Mouse (Mus musculus): ENCODE results near the gene Add1. TPM values are rescaled to one million over a fixed set of nuclear protein-coding genes. Genes with fewer than 3 reads are reported as not detected.

The Add1 gene
- total RNA-seq, 2 experiments from 2014 or later = 174 to 180 TPM

- DNase-seq (ENCODE audit: low spot score in 2 of 2) = no peak
These were observed 88.4 kb downstream of the Add1 start for GRCm38 (mm10) chr5:34661909-34662308.

- DNase-seq (ENCODE audit: low spot score in 2 of 2) = no peak
These were observed 89.8 kb downstream of the Add1 start for GRCm38 (mm10) chr5:34663231-34663630.

- no peak for DNase-seq (ENCODE audit: low spot score in 2 of 2)
These were observed 96.0 kb downstream of the Add1 start for GRCm38 (mm10) chr5:34669493-34669892.

- DNase-seq (ENCODE audit: low spot score in 2 of 2) = no peak
These were observed 96.8 kb downstream of the Add1 start for GRCm38 (mm10) chr5:34670280-34670679.

Small RNAs within 50 kb of the gene (microRNA-seq; reads per million reads assigned to microRNA genes)
- not detected for gene Mir7036b

Other genes with a start within 250 kb of the Add1 start
- 10 to 100 TPM; 63.2 to 66.1 TPM for gene Rnf4, start 237.4 kb upstream of the Add1 start, total RNA-seq (2021)
- gene Fam193a, start 203.7 kb upstream of the Add1 start, total RNA-seq (2021) = 10 to 100 TPM; 35.8 to 41.1 TPM
- 10 to 100 TPM in 1 of 2 experiments, 1 to 10 TPM in 1; 9.8 to 10.1 TPM for gene Tnip2, start 59.7 kb upstream of the Add1 start, total RNA-seq (2021)
- gene Sh3bp2, start 47.8 kb upstream of the Add1 start, total RNA-seq (2021) = 1 to 10 TPM; 4.9 to 5.4 TPM
- 10 to 100 TPM; 30.7 to 31.8 TPM for gene Mfsd10, start 63.5 kb downstream of the Add1 start, total RNA-seq (2021)
- 10 to 100 TPM; 17.3 to 18.5 TPM for gene Nop14, start 86.5 kb downstream of the Add1 start, total RNA-seq (2021)
- 1 to 10 TPM; 1.9 to 3.0 TPM for gene Grk4, start 86.7 kb downstream of the Add1 start, total RNA-seq (2021)
- gene Htt, start 188.1 kb downstream of the Add1 start, total RNA-seq (2021) = 10 to 100 TPM; 19.5 to 20.1 TPM